Mouse (Mus musculus): ENCODE data around the gene Gh.

DNA sequence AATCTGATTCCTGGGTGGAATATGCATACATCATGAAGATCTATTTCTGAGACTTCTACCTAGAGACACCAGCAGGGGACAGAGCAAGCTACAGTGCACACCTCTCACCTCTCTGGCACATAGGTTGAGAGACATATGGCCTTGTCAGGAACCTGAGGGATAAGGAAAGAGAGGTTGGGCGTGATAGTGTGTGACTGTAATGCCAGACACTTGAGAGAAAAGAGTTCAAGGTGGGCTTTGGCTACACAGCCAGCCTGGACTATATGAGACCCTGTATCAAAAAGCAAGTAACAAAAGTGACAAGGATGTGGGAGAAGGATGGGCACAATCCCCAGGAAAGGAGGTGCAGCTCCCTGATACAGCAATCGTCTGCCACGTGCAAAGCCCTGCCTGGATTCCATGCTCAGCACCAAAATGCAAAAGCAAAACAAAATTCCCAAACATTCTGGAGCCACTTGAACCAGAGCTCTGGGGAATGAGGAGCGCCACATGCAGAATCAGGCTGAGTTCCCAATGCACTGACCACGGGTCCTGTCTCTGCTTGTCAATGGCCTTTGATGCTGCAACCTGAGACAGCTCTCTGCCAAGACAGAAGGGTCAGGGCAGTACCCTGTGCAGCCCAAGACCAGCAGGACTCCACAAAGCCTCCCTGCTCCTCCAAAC, 30.4 kb downstream of the Gh start:
- no peak for TF ChIP-seq CTCF (IDR thresholded peaks at IDR 0.05; ENCODE audit: insufficient read depth, low read depth, low read length)
- TF ChIP-seq POLR2A (IDR thresholded peaks at IDR 0.05; ENCODE audit: insufficient read depth, low read depth, low read length) = no peak
